Mouse (Mus musculus) left cerebral cortex, adult 18-20 months (tissue): Measurements from ENCODE around the gene Fam222b. TPM values are rescaled to one million over a fixed set of nuclear protein-coding genes. Genes with fewer than 3 reads are reported as not detected.

Experiments
- DNase-seq, 2 experiments: peaks; one replicate each; pipeline ENCODE4 v3.0.0; 2021 to 2022; ENCODE audit warnings: low spot score in 2 of 2, mixed read lengths in 1 of 2
- total RNA-seq, 2 experiments: library from RNA; stranded (reverse); gene quantifications; 2 replicates each; pipeline ENCODE4 v1.2.3; 2021

The Fam222b gene
- total RNA-seq, 2 experiments from 2014 or later: 29.5 to 30.0 TPM

DNA sequence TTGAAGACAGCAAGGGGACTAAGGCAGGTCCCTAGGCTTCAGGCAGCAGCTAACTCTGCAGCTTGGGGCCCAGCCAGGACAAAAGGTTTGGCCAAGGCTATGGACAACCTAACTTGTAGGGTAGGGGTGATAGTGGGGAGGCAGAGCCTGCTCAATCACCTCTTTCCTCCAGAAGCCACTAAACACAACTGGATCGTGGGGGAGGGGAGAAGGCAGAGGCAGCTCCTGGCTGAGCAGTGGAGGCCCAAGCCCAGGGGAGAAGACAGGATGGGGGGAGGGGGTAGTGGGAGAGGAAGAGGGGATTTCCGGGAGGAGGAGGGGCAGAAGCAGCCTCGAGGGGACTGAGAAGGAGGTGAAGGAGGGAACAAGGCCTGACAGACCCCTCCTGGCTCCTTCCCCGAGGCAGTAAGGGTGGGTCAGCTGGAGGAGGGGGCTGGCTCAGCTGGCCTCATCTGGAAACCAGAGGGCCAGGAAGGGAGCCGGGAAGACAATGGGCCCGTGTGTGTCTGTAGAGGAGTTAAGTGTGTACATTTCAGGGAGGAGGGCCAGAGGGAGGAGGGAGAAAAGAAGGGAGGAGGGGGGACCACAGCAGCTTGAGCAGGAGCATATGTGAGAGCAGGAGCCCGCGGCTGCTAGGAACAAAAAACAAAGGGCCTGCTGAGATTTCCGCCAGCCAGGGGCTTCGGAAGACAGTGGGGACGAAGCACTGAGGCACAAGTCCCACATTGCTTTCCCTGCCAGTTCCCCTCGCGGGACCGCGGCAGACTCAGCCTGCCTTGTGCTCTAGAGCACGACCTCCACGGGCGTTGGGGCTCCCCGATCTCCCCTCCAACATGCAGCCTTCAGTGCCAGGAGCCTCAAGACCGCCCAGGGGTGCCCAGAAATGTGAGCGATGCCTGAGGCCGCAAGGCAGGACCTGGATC lies 69.5 kb downstream of the Fam222b start:
- DNase-seq: no peak

DNA sequence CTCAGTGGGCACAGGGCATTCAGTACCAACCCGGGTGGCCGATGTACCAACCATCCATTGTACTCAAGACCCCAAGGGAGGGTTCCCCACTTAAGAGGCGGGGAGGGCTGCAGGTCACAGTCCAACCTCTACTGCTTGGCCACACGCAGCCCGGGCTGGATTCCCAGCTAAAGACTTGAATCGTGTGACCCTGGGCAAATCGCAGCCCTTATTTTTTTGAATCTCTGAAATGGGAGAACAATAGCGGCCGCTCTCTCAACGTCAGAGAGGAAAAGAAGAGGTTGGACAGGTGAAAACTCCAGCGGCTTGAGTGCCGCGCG lies 70.1 kb downstream of the Fam222b start:
- DNase-seq: no peak

DNA sequence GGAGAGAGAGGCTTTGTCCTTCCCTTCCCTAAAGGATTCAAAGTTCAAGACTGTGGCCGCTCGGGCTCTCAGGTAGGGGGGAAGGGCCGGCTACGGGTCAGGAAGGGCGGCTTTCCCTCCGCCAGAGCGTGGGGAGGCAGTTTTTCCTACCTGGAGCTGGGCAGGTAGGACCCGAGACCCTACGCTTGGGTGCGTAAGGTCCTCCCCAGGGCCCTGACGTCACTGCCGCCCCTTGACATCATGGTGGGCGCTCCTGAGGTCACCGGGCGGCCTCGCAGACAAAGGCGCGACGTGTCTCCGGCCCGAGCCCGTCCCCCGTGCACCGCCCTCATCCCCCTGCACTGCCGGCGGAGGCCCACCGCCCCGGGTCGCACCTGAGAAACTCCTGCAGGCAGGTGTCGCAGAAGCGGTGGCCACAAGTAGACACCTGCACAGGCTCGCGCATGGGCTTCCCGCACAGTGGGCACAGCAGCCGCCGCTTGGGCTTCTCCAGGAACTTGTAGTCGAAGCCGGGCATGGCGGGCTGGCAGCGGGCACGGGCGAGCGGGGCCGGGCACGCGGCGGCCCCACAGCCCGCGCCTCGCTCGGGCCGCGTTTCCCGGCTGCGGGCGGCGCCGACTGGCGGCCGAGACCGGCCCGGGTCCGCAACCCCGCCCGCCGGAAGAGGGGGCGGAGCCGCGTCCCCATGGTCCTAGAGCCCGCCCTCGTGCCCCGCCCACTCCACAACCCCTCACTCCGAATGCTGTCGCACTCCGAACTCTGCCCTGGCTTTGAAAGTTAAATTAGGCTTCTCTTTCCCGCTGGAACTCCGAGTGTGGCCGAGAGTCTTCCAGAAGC lies 70.7 kb downstream of the Fam222b start, which contains the start of gene Traf4:
Gene Traf4 (minus strand): TSS at position 666 of the 837 bp plus-strand sequence.
- DNase-seq: peak; percentile 56 to 73

DNA sequence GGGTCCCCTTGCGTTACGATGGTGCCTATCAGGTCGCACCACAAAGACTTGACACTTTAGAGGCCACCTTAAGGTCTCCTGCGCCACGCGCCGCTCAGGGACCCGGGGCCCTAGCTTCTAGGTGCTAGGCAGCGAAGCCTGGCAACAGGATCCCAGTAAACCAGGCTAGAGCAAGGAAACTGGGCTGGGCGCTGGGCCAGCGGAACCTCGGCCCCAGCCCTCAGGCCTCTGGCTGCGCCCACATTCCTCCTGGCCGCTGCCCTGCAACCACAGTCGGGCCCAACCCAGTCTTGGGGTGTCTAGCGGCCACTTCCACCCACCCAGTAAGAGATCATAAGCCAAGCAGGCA lies 71.3 kb downstream of the Fam222b start:
- no peak for DNase-seq

DNA sequence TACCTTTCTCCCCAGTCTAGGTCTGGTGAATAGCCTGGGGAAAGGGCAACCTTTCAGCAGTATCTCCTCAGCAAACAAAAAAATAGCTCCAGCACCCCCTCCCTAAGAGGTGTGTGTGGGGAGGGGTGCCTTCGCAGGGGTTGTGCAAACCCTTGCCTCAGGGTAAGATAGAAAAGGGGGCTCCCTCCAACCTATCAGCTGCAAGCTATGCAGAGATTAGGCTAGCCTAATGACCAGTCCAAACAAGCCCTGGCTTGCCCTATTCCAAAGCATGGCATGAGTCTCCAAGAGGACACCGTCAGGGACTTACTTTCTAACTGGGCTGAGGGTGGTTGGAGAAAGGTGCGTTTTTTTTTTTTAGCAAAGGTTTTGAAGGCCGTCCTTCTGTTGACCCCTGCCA lies 71.7 kb downstream of the Fam222b start:
- DNase-seq: no peak

DNA sequence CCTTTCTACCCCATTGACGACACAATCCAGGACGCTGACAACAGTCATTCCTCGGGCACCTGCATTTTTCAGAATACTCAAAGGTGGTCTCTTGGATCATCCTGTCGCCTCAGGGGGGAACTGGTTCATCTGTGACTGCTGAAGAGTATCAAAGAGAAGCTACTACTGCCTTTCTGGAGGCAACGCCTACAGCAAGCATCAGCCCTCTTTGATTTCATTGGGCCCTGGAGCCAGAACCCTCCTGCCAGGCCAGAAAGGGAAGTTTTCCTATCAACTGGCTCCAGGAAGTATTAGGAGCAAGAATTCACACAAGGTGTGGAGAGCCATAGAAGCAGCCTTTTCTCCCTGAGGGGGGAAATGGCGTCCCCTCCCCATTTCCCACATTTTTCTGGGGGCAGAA lies 72.2 kb downstream of the Fam222b start:
- no peak for DNase-seq

DNA sequence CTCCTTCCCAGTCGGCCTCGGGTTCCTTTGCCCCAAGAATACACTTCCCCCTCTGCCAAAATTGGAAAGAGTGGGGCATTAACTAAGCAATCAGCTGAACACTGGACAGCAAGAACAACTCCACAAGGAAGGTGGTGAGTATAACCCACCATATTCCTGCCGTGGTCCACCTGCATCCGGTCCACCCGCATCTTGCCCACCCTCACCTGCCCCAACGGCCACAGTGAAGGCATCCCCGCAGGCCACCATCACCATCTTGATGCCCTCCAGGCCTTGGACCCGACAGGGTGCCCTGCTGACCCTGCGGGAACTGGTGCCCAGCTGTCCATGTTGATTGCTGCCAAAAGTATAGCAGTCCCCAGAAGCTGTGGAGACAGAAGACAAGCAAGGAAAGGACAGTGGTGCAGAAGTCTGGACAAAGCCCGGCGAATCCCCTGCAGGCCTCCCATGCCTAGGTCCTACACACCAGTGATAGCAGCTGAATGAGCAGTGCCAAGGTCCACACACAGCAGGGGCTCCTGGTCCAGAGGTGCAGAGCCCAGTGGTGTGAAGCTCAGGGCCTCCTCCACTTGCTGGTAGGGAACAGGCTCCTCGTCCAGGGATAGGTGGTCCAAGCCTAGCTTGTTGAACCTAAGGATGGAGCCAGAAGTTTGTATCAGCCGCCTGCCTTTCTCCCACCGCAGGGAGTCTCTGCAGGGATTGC lies 72.9 kb downstream of the Fam222b start:
- DNase-seq: no peak

DNA sequence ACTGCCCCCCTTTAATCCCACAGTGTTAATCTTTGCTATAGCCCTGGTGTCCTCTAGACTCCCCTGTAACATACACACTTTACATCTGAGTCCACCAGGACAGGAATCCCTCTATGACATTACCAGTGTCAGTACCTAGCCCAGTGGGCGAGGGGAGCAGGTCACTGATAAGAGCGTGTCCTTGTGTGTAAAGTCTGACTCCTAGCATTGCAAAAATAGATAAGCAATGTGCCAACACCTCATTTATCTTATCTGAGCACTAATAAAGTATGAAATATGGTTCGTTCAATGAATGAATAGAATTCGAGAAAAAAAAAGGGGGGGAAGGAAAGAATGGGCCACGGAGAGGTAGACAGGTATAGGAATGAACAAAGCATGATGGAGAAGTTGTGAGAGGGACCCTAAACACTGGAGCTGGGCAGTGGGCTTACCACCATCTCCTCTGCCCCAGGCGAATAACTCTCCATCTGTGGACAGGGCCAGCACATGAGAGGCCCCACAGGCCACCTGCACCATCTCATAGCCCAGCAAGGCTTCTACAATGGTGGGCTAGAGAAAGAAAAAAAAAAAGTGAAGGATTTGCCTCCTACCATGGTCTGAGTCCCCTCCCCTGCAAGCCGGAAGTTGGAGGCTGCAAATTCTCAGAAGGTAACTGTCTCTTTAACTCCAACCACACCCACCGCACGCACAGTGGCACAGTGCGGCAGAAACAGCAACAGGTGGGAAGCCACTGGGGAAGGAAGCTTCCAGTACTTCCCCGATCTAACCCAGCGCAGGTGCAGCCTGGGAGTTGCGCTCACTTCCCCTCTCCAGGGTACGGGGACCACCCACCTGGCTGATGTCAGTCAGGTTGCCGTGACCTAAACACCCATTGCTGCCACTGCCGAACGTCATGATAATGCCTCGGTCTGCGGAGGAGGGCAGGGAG lies 74.3 kb downstream of the Fam222b start:
- no peak for DNase-seq

DNA sequence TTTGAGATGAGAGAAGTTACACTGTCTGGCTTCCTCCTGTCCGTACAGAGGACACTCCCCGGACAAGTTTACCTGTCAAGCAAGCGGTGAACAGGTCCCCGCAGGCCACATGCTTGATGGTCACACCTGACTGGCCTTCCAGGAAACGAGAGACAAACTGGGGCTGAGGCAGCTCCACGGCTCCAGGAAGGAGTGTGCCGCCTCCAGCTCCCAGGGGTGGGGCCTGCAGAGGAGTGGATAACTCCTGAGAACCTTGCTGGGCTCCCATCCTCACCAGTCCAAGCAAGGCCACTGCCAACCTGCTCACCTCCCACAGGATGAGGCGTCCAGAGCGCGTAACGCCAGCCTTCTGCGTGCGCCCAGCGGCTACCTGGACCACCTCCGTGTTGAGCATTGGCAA lies 75.8 kb downstream of the Fam222b start:
- no peak for DNase-seq

DNA sequence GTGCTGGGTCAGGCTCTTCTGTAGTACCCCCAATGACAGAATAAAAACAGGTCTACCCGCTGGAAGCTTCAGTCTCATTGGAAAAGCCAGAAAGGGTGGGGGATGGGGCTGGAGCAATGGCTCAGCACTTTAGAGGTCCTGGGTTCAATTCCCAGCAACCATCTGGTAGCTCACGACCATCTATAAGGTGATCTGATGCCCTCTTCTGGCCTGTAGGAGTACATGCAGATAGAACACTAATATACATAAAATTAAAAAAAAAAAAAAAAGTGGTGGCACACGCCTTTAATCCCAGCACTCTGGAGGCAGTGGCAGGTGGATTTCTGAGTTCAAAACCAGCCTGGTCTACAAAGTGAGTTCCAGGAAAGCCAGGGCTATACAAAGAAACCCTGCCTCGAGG lies 76.9 kb downstream of the Fam222b start:
- no peak for DNase-seq

DNA sequence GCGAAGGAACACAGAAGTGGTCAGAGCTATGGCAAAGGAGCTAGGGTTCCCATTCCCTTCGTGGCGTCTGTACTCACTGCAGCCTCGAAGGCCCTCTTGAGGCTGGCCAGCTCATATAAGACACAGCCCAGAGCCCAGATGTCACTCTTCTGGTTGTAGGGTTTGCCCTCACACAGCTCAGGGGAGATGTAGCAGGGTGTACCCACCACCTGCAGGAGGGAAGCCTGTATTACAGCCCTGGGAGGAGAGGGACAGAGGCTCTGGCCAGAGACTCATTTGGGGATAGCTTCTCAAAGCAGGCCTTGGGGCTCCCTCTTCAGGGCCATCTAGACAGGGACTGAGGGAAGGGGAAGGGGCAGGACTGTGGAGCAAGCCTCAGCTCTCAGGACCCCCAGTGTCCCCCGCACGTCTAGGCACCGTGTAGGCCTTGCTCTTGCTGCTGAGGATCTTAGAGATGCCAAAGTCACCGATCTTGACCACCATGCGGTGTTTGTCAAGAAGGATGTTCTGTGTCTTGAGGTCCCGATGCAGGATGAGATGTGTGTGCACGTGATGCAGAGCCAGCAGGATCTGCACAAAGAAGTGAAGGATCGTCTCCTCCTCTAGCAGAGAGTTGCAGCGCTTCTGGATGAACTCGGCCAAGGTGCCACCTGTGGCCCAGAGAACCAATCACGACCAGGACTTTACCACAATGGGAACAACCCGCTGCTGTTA lies 77.7 kb downstream of the Fam222b start:
- no peak for DNase-seq

DNA sequence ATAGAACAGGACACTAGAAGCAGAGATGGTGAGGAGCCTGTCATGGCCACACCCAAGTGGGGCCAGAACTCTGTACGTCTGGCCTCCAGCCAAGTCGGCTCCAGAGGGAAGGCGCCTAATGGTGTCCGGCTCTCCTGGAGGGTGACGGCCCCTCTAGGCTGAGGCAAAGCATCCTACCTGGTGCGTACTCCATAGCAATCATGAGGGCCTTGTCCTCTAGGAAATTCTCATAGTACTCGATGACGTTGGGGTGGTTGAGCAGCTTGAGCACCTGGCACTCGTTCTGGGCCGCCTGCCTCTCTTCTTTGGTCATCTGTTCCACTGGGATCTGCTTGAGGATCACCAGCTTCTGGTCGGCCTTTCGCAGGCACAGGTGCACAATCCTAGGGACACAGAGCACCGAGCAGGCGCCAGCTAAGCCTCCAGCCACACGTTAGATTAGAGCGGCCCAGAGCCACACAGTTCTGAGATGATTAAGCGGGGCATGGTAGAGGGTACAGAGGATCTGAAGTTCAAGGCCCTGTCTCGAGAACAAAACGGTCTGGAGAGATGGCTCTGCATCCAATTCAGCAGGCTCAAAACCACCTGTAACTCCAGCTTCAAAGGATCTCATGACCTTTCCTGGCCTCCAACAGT lies 78.4 kb downstream of the Fam222b start:
- no peak for DNase-seq

DNA sequence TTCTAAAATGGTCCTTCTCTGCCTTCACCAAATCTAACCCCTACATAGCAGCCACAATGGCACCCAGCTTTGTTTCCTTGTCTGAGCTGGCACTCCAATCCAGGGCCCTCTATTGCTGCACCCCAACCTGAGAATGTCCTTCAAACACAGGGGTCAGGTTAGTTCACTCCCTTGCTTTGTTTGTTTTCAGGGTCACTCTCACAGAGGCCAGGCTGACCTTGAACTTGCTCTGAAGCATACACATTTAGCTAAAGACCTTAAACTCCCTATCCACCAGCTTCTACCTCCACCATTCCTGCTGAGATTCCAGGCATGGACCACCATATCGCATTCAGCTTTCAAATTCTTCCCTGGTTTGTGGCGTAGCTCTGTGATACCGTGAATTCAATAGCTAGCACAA lies 80.0 kb downstream of the Fam222b start:
- no peak for DNase-seq

DNA sequence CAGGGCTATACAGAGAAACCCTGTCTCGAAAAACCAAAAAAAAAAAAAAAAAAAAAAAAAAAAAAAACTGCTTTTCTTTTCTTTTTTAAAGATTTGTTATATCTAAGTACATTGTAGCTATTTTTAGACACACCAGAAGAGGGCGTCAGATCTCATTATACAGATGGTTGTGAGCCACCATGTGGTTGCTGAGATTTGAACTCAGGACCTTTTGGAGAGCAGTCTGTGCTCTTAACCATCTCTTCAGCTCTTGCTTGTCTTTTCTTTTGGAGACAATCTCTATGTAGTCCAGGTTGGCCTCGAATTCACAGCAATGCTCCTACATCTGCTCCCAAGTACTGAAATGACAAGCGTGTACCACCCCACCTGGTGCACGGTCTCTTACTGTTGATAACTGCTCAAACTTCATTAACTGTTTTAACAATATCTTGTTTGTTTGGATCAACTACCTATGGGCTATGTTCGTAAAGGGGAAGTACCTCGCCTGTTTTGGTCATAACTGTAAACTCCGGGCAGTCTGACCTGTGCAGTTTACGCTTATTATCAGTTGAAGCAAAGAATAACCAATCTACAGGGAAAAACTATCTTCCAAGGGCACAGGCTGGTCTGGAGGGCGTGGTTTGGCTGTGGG lies 81.4 kb downstream of the Fam222b start:
- no peak for DNase-seq

DNA sequence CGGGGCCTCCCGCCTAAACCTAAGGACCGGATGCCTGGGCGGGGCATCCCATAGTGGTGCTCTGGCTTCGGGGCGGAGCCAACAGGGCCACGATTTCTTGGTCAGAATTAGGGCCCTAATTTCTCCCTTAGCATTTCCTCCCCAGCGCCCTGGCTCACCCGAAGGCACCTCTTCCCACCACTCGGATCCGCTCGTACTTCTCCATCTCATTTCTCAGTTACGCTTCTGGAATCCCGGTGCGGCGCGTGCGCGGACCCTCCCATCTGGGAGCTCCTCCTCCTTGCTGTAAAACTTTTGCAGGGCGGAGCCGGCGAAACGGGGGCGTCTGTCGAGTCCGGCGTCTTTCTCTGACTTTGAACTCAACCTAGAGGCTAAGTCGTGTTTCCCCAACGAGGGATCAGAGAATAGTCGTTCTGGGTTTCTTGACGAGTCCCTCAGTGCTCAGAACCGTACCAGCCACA lies 82.0 kb downstream of the Fam222b start, which contains the start of the genes Nek8 and Tlcd1:
Gene Nek8 (minus strand): TSS at position 274 of the 461 bp plus-strand sequence.
Gene Tlcd1 (plus strand): TSS at position 310 of the 461 bp plus-strand sequence.
- DNase-seq: peak; percentile 76 to 78

DNA sequence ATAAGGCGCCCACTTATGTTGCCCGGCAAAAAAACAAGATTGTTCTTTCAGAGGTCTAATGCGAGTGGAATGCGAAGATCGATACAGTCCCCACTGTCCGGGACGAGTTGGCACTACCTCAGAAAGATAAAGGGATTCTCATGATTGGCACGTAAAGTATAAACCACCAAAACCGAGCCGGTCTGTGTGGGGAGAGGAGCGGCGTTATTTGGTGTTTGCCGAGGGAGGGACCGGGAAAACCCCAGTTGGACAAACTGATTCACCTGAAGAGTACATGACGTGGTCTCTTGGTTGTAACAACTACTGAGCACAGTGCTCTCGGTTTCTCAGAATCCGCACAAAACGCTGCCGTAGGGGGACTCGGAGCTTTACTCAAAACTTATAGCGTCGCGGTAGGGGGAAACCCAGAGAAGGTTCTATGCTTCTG lies 82.5 kb downstream of the Fam222b start:
- no peak for DNase-seq

DNA sequence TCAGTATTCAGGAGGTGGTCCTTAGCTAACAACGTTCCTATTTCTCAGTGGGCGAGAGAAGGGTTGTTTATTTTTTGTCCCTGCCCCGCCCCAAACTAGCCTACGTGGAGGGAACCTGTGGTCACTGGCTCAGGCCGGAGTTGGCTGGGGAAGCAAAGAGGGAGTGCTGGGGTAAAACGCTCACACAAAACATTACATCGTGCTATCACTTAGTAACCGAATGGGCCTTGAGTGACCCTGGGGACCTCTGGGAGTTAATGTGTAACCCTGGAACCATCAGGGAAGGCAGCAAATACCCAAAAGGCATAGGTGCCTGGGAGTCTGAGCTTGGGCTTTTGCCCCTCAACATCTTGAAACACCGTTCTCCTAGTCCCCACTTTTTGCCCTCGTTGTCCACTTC lies 83.0 kb downstream of the Fam222b start:
- no peak for DNase-seq
